Mouse (Mus musculus) liver, embryonic 14.5 days (tissue): ENCODE data around the gene Tmprss6.

Experiments
- CTCF ChIP-seq: IDR thresholded peaks from 2 replicates; pipeline ENCODE4 v1.5.1; 2016; ENCODE audit warnings: antibody characterized with exemption, low read depth, control low read depth
- EP300 ChIP-seq: IDR thresholded peaks from 2 replicates; pipeline ENCODE4 v1.6.1; 2016; ENCODE audit warnings: antibody characterized with exemption, low read depth

DNA sequence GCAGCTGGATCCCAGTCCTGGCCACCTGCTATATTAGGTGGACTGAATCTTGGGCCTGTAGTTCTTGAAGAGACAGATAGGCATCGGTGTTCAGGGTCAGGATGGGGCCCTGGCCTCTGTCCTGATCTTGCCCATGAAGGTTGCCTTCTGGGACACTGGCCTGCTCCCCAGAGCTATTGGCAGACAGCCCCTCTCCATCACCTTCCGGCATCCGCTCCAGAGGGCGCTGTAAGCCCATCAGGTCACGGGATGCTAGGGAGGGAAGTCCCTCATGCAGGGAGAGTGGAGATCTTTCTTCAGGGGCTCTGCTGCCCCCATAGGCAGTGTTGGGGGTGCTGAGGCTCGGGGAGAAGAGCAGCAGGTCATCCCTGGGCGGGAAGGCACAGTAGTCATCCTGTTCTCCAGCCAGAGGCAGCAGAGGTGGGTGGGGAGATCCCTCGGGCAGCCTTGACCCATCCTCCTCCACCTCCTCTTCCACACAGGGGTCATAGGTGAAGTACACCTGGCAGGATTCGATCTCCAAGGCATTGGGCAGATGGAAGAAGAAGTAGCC is 13.1 kb upstream of the Tmprss6 start:
- peak; percentile 48 for TF ChIP-seq CTCF
- no peak for TF ChIP-seq EP300
